Mouse (Mus musculus) layer of hippocampus, adult 2 months (tissue): ENCODE measurements around the gene Ptpn1. TPM values are rescaled to one million over a fixed set of nuclear protein-coding genes. Genes with fewer than 3 reads are reported as not detected.
A peak's percentile ranks its signal among the peaks of the same experiment; 100 is the strongest.

Experiments
- DNase-seq, 2 experiments: peaks; one replicate each; pipeline ENCODE4 v3.0.0; 2022; ENCODE audit warnings: low spot score in 2 of 2
- H3K27ac ChIP-seq: fragments of 200-600 bp; 2 replicates; pipeline ENCODE4 v1.8.1; 2022
- H3K4me3 ChIP-seq: fragments of 200-600 bp; 2 replicates; pipeline ENCODE4 v1.8.1; 2022; ENCODE audit warnings: mild to moderate bottlenecking
- CTCF ChIP-seq: fragments of 200-600 bp; conservative IDR thresholded peaks from 2 replicates; pipeline ENCODE4 v1.8.1; 2022; ENCODE audit warnings: antibody characterized with exemption, mild to moderate bottlenecking, moderate library complexity
- total RNA-seq, 2 experiments: library from RNA; stranded (reverse); gene quantifications; 2 replicates each; pipeline ENCODE4 v1.2.3; 2021

Gene Ptpn1
- total RNA-seq, 2 experiments from 2014 or later = 56.3 to 64.4 TPM

- TF ChIP-seq CTCF = no peak
- Histone ChIP-seq H3K27ac (no peak overlapping the region), H3K4me3 (no peak overlapping the region)
- no peak for DNase-seq
Observed at GRCm38 (mm10) chr2:167954928-167955327, 23.1 kb downstream of the Ptpn1 start.

GRCm38 (mm10) chr2:167957539-167957938, 25.7 kb downstream of the Ptpn1 start:
- Histone ChIP-seq H3K27ac (peak overlapping the region; percentile 56; the same call in 1 of the 2 replicates), H3K4me3 (no peak overlapping the region)
- peak; percentile 65 for TF ChIP-seq CTCF
- no peak for DNase-seq

GRCm38 (mm10) chr2:167958082-167958788, 26.4 kb downstream of the Ptpn1 start:
- Histone ChIP-seq H3K4me3 (no peak overlapping the region), H3K27ac (peak overlapping the region; percentile 56)
- no peak for DNase-seq
- no peak for TF ChIP-seq CTCF

- no peak for TF ChIP-seq CTCF
- DNase-seq = peak in 1 of 2 experiments; percentile 53
- H3K27ac ChIP-seq = peak overlapping the region; percentile 74
- H3K4me3 ChIP-seq = no peak overlapping the region
Observed at GRCm38 (mm10) chr2:167958843-167959242, 27.0 kb downstream of the Ptpn1 start.

- DNase-seq = no peak
- TF ChIP-seq CTCF = no peak
- H3K27ac ChIP-seq = peak overlapping the region; percentile 74
- no peak overlapping the region for H3K4me3 ChIP-seq
Observed at GRCm38 (mm10) chr2:167959384-167959911, 27.6 kb downstream of the Ptpn1 start.

- Histone ChIP-seq H3K4me3 (no peak overlapping the region), H3K27ac (peak overlapping the region; percentile 74)
- no peak for DNase-seq
- no peak for TF ChIP-seq CTCF
Observed at GRCm38 (mm10) chr2:167959996-167960395, 28.1 kb downstream of the Ptpn1 start.

GRCm38 (mm10) chr2:167960584-167960983, 28.7 kb downstream of the Ptpn1 start:
- Histone ChIP-seq H3K4me3 (no peak overlapping the region), H3K27ac (peak overlapping the region; percentile 74)
- no peak for DNase-seq
- TF ChIP-seq CTCF = no peak

GRCm38 (mm10) chr2:167962347-167962746, 30.5 kb downstream of the Ptpn1 start:
- peak overlapping the region; percentile 71 for H3K27ac ChIP-seq
- no peak for TF ChIP-seq CTCF
- H3K4me3 ChIP-seq = no peak overlapping the region
- DNase-seq = no peak

GRCm38 (mm10) chr2:167963176-167963575, 31.3 kb downstream of the Ptpn1 start:
- Histone ChIP-seq H3K4me3 (no peak overlapping the region), H3K27ac (peak overlapping the region; percentile 71)
- peak; percentile 41 to 65 for DNase-seq
- TF ChIP-seq CTCF = peak; percentile 30

GRCm38 (mm10) chr2:167963778-167964300, 32.0 kb downstream of the Ptpn1 start:
- TF ChIP-seq CTCF = no peak
- no peak for DNase-seq
- Histone ChIP-seq H3K4me3 (no peak overlapping the region), H3K27ac (peak overlapping the region; percentile 71; the same call in 1 of the 2 replicates)

GRCm38 (mm10) chr2:167964320-167964719, 32.5 kb downstream of the Ptpn1 start:
- DNase-seq = no peak
- Histone ChIP-seq H3K4me3 (no peak overlapping the region), H3K27ac (no peak overlapping the region; the same call in 1 of the 2 replicates)
- TF ChIP-seq CTCF = no peak

GRCm38 (mm10) chr2:167965911-167966310, 34.1 kb downstream of the Ptpn1 start:
- TF ChIP-seq CTCF = no peak
- Histone ChIP-seq H3K27ac (no peak overlapping the region), H3K4me3 (no peak overlapping the region)
- DNase-seq = no peak

GRCm38 (mm10) chr2:167968504-167968903, 36.6 kb downstream of the Ptpn1 start:
- H3K4me3 ChIP-seq = no peak overlapping the region
- DNase-seq = no peak
- no peak overlapping the region for H3K27ac ChIP-seq
- no peak for TF ChIP-seq CTCF

GRCm38 (mm10) chr2:167969851-167970541, 38.1 kb downstream of the Ptpn1 start:
- TF ChIP-seq CTCF = no peak
- no peak for DNase-seq

More at GRCm38 (mm10) chr2:167969851-167970541, 38.1 kb downstream of the Ptpn1 start:
- Histone ChIP-seq H3K4me3 (no peak overlapping the region), H3K27ac (peak overlapping the region; percentile 19; the same call in 1 of the 2 replicates)
